Mouse (Mus musculus) E14TG2a.4 (cell line): ENCODE measurements at regions not wholly inside any gene's neighbourhood (a gene's known extent, or its start where the extent isn't known, plus 50 kb on each side); places are given as distances from the start of the nearest gene placed in this dataset.

Experiments used
- H3K27me3 ChIP-seq: 2 replicates; pipeline ENCODE4 v1.6.1; 2014; ENCODE audit warnings: low read length, control low read depth; ENCODE audit not compliant: insufficient read depth
- H3K36me3 ChIP-seq: 2 replicates; pipeline ENCODE4 v1.6.1; 2014; ENCODE audit warnings: low read length, control low read depth; ENCODE audit not compliant: insufficient read depth
- H3K4me1 ChIP-seq: replicated peaks from 2 replicates; pipeline ENCODE4 v1.6.1; 2014; ENCODE audit warnings: low read depth, low read length, control low read depth
- H3K4me3 ChIP-seq: replicated peaks from 2 replicates; pipeline ENCODE4 v1.5.1; 2014; ENCODE audit warnings: mild to moderate bottlenecking, low read length
- H3K9me3 ChIP-seq: 2 replicates; pipeline ENCODE4 v1.6.1; 2014; ENCODE audit warnings: low read length, control low read depth
- CTCF ChIP-seq: conservative IDR thresholded peaks from 2 replicates; pipeline ENCODE4 v1.5.1; 2014; ENCODE audit warnings: low read length
- NANOG ChIP-seq: IDR thresholded peaks from 2 replicates; pipeline ENCODE4 v1.6.1; 2014; ENCODE audit warnings: borderline replicate concordance, low read length, mixed read lengths
- POU5F1 ChIP-seq: IDR thresholded peaks from 2 replicates; pipeline ENCODE4 v1.6.1; 2014; ENCODE audit warnings: low read length, borderline replicate concordance

DNA sequence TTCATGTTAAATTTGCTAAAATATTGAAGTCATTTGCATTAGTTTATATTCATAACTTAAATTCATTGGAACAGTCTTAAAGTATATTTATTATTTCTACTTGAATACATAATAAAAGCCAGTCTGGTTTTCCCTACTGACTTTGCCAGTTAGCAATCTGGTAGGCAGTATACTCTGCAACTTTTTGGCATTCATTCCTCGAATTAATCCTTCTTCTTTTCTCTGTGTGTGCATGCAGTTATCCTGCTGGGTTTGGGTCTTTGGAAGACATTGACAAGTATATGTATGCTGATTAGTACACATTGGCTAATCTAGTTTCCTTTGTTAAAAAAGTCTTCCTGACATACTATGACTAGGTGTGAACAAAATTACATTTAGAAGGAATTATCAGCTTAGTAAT, 336.1 kb upstream of the Alcam start:
- no peak overlapping the region for H3K4me3 ChIP-seq
- no peak for TF ChIP-seq NANOG
- H3K4me1 ChIP-seq, result no peaks in the 10 kb centered on the region
- H3K27me3 ChIP-seq, result no peaks in the 10 kb centered on the region
- no peaks in the 10 kb centered on the region for H3K9me3 ChIP-seq
- H3K36me3 ChIP-seq, result no peaks in the 10 kb centered on the region

DNA sequence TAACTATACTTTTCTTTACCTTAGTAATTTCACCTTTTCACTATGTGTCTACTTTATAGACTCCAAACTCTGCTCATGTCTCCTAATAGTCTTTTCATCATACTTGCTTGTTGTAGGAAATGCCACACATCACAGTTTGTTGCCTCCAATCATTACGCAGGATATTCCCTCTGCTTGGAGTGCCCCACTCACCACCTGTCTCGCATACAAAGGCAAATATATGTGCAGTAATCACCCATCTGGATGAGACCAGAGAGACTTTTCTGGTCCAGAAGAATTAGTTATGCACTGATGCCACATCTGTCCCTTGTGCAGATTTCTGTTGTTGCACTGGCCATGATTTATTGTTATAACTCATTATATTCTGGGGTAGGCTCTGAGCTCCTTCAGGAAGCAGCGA, 293.9 kb upstream of the Alcam start:
- Histone ChIP-seq H3K27me3 (no peaks in the 10 kb centered on the region), H3K36me3 (no peaks in the 10 kb centered on the region), H3K4me1 (no peaks in the 10 kb centered on the region), H3K9me3 (no peaks in the 10 kb centered on the region), H3K4me3 (no peak overlapping the region)
- TF ChIP-seq POU5F1 (no peak), CTCF (no peak), NANOG (no peak)

DNA sequence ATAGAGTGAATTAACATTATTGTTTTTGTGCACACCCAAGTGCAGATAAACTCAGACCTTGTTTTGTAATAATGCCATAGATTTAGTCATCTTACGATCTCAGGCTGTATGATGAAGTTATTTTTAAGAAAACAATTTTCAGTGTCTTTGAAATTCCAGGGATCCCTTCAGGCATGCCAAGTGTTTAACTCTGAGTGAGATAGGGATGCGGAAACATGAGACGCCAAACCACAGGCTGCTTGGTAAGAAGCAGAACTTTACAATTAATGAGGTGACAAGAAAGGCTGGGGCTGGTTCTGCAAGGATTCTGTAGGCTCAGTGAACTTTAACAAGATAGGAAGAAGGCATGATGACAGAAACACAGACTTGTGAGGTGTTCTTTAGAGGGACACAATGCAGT, 292.3 kb upstream of the Alcam start:
- Histone ChIP-seq H3K27me3 (no peaks in the 10 kb centered on the region), H3K9me3 (peaks cover 6% of the 10 kb centered on the region), H3K4me1 (no peaks in the 10 kb centered on the region), H3K4me3 (no peak overlapping the region), H3K36me3 (no peaks in the 10 kb centered on the region)
- TF ChIP-seq CTCF, result no peak
- no peak for TF ChIP-seq NANOG
- no peak for TF ChIP-seq POU5F1

DNA sequence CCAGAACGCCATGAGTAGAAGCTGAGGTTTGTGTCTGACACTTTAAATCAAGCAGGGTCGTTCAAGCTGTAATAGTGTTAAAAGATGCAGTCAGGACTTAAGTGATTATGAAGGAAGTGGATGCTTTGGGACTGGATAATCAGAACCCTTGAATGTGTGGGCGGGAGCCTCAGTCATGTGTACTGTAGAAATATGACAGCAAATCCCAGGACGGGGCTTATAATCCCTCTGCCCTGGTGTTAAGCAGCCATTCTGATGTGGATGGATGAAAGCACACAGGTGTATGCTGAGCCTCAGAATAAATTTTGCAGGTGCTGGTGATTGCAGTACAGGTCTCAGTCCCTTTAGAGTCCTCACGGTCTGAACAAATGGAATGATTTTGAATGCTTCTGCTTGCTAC, 290.8 kb upstream of the Alcam start:
- Histone ChIP-seq H3K4me3 (no peak overlapping the region), H3K27me3 (no peaks in the 10 kb centered on the region), H3K4me1 (no peaks in the 10 kb centered on the region), H3K36me3 (no peaks in the 10 kb centered on the region), H3K9me3 (peaks cover 6% of the 10 kb centered on the region)
- TF ChIP-seq NANOG, result no peak
- no peak for TF ChIP-seq CTCF

DNA sequence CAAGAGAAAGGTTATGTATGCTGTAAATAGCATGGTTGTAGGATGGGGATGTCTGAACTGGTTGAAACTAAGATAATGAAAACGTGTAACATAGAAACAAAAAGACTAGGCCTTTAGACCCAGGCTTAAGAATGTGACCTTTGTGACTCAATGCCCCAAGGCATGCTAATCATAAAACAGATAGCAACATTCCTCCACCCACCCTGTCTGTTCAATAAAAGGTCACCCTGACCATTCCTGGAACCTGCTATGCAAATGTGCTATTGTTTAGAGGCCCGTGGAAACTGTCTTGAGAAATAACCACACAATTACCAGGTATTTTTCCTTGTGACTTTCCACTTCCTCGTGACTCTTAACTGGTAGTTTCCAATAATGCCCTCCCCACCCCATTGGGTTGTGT, 288.3 kb upstream of the Alcam start:
- H3K9me3 ChIP-seq, result peaks cover 6% of the 10 kb centered on the region
- no peaks in the 10 kb centered on the region for H3K36me3 ChIP-seq
- no peaks in the 10 kb centered on the region for H3K4me1 ChIP-seq
- no peak overlapping the region for H3K4me3 ChIP-seq
- TF ChIP-seq NANOG, result no peak
- TF ChIP-seq CTCF, result no peak
- TF ChIP-seq POU5F1, result no peak
- no peaks in the 10 kb centered on the region for H3K27me3 ChIP-seq

DNA sequence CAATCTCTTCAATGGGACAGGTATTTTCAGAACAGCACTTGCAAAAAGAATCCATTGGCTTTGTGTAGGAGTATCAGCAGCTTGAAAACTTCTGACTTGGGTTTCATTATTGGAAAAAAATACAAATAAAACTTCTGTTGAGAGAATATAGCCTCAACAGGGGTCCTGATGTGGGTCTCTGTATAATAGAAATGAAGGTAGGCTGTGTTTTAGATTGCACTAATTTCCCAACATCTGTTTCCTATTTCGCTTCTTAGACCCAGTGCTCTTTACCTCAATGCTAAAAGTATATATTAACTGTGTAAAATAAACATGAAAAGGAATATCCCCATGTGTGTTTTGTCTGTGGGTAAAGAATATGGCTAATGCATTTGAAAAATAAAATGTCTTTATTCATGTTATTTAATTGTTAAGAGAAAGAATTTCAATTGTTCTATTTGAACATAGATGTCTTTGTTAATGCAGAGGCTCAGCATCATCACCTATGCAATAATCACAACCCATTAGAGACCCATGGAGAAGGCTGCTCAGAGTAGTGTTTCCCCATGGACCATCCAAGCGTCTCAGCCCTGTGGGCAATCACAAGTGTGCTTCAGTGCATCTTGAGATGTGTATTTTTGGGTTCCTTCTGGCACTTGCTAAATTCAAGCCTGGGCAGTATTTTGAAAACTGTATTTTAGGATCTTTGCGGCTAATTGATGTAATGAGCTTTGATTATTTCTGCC, 272.4 kb upstream of the Alcam start:
- TF ChIP-seq CTCF, result no peak
- H3K4me3 ChIP-seq, result no peak overlapping the region
- H3K9me3 ChIP-seq, result no peaks in the 10 kb centered on the region
- no peaks in the 10 kb centered on the region for H3K36me3 ChIP-seq
- H3K27me3 ChIP-seq, result no peaks in the 10 kb centered on the region
- H3K4me1 ChIP-seq, result no peaks in the 10 kb centered on the region

DNA sequence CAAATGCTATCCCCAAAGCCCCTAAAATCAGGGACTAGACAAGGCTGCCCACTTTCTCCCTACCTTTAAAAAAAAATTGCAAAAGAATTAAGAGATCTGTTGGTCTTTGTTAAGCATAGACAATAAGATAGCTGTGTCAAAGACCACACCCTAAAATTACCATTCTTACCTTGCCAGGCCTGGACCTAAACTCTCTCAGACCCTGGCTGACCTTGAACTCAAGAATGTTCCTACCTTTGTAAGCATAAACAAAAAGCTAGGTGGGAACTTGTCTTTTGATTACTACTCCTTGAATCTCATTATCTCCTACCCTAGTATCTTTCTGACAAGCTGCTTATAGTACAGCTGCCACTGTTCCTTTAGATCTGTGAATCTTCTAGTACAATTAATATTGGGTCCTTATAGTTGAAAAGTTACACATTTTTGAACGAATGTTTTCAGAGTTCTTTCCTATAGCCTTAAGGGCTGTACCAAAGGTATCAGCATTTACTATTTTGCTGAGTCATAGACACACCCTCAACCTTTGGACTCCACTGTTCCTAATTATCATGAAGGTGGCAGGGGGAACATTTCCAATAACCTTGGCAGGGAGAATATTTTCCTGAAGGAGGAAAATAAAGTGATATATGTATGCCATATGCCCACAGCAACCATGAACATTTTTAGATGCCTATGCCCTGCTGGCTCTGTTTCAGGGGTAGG, 264.5 kb upstream of the Alcam start:
- TF ChIP-seq CTCF (no peak), NANOG (no peak), POU5F1 (no peak)

DNA sequence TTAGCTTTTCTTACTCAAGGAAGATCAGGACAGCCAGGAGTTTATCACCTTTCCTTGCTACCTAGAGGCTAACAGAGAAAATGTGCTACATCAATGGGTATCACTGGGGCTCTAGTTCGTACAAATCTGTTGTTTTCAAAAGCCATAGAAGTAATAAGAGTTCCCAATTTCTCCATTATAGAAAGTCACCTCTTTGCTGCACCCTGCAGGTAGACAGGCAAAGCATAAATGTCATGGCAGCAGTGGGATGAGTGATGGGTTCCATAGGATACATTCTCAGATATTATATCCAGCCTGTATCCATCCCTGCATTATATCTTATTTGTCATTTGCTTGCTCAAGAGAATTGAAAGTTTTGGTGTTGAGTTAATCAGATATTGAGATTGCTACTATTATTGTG, 236.4 kb upstream of the Alcam start:
- TF ChIP-seq CTCF (no peak), POU5F1 (no peak), NANOG (no peak)
- H3K4me1 ChIP-seq, result no peaks in the 10 kb centered on the region

More for the DNA sequence above, 264.5 kb upstream of the Alcam start:
- Histone ChIP-seq H3K4me3 (no peak overlapping the region), H3K27me3 (no peaks in the 10 kb centered on the region), H3K36me3 (no peaks in the 10 kb centered on the region), H3K4me1 (peaks cover 7% of the 10 kb centered on the region; the same call in 1 of the 2 replicates), H3K9me3 (peaks cover 5% of the 10 kb centered on the region)

DNA sequence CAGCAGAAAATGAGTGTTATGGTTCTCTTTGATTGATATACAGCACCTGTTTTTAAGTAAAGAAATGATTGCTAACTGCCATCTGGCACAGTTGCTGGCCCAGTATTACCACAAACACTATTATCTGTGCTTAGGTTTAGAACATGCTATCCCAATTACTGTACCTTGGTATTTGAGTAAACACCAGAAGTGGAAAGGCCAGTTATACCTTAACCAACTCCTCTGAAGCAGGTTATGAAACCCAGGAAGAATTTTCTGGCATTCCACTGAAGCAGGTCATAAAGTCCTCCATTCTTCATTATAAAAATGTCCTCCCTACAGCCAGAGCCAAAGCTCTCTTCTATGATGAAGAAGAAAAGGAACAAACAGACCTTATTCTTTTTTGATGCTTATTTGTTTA, 201.0 kb upstream of the Alcam start:
- Histone ChIP-seq H3K9me3 (no peaks in the 10 kb centered on the region), H3K27me3 (no peaks in the 10 kb centered on the region), H3K4me3 (no peak overlapping the region), H3K36me3 (no peaks in the 10 kb centered on the region), H3K4me1 (no peaks in the 10 kb centered on the region)
- TF ChIP-seq CTCF (no peak), NANOG (no peak), POU5F1 (no peak)

More for the DNA sequence above, 236.4 kb upstream of the Alcam start:
- no peak overlapping the region for H3K4me3 ChIP-seq
- H3K9me3 ChIP-seq, result no peaks in the 10 kb centered on the region
- no peaks in the 10 kb centered on the region for H3K27me3 ChIP-seq
- H3K36me3 ChIP-seq, result no peaks in the 10 kb centered on the region
